Mouse (Mus musculus): ENCODE measurements around the gene Bmp2.

DNA sequence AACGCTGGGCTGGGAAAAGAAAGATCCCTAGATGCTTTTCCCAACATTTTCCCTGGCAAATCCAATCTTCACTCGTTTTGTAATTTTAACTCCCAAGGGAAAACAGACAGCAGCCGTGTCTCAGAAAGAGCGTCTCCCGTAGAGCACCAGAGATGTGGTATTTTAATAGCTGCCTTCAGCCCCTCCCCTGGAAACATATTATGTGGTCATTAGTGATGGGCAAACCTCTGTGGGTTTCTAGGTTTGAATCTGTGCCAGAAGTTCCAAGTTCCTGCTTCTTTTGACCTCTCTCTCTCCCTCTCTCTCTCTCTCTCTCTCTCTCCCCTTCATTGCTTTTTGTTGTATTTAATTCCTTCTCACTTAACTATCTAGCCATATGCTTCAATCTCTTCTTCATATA lies 30.8 kb upstream of the Bmp2 start:
- no peak for TF ChIP-seq CTCF (conservative IDR thresholded peaks at IDR 0.05 in 1 of 2, IDR thresholded peaks at IDR 0.05 in 1 of 2; ENCODE audit: low read depth in 2 of 2, low read length in 2 of 2)
- TF ChIP-seq KAT2A (IDR thresholded peaks at IDR 0.05; ENCODE audit: insufficient replicate concordance, low read length), result no peak
- no peak for TF ChIP-seq CHD2 (IDR thresholded peaks at IDR 0.05; ENCODE audit: low read length)
- TF ChIP-seq E2F4 (IDR thresholded peaks at IDR 0.05; ENCODE audit: insufficient replicate concordance, low read depth, low read length), result no peak
